ENCODE assay signal across 10 mouse cellular contexts in the genomic region with DNA sequence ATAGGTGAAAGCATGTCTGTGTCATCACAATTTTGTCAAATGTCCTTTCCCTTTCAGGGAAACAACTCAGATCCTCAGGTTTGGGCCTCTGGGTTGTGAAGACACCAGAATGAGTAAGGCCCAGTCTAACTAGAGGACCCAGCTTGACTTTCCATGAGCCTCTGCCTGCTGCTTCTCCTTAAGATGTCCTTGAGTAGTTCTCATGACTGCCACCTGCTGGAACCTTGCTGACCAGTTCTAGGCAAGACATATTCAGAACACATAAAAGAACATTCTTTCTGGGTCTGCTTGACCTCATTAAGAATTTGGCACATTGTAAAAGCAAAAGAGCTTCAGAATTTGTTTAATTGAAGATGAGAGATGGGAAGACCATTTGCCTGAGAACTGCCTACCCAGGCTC. TPM values are rescaled to one million over a fixed set of nuclear protein-coding genes. Genes with fewer than 3 reads are reported as not detected.
DNase-seq lines count a peak whose midpoint lies in the region; ATAC-seq lines count a peak whose summit lies in the region.
"Had no signal": no experiment of that assay in that cellular context is flagged by ENCODE, and none has a peak within 500 bp of the region (broad histone marks: within the 10 kb centered on the region; RNA-seq: fewer than 3 reads in every experiment).

No protein-coding gene starts in this region.

- H3K27me3 ChIP-seq in midbrain, embryonic 11.5 days (ENCODE audit: control insufficient read depth, insufficient read depth, low read length), result no peaks in the 10 kb centered on the region
- no peaks in the 10 kb centered on the region for H3K27me3 ChIP-seq in midbrain, embryonic 16.5 days (ENCODE audit: control insufficient read depth, insufficient read depth, low read depth, low read length)
- no peaks in the 10 kb centered on the region for H3K27me3 ChIP-seq in forebrain, embryonic 10.5 days (ENCODE audit: poor library complexity, severe bottlenecking)
- no peaks in the 10 kb centered on the region for H3K27me3 ChIP-seq in kidney, embryonic 14.5 days (ENCODE audit: control insufficient read depth, insufficient read depth, low read length)
- H3K27me3 ChIP-seq in liver, embryonic 11.5 days (replicated peaks; ENCODE audit: control insufficient read depth, insufficient read depth, low read length), result no peaks in the 10 kb centered on the region
- H3K27me3 ChIP-seq: embryonic facial prominence, embryonic 12.5 days; liver, embryonic 13.5 days had no signal

- H3K4me1 ChIP-seq in midbrain, embryonic 11.5 days (ENCODE audit: control insufficient read depth, insufficient read depth, low read length), result no peaks in the 10 kb centered on the region
- no peaks in the 10 kb centered on the region for H3K4me1 ChIP-seq in midbrain, embryonic 16.5 days (ENCODE audit: control insufficient read depth, insufficient read depth, low read length)
- H3K4me1 ChIP-seq in forebrain, embryonic 10.5 days, result no peaks in the 10 kb centered on the region
- H3K4me1 ChIP-seq in kidney, embryonic 14.5 days (ENCODE audit: control insufficient read depth, insufficient read depth, low read length), result no peaks in the 10 kb centered on the region
- H3K4me1 ChIP-seq in liver, embryonic 11.5 days (replicated peaks; ENCODE audit: control insufficient read depth, insufficient read depth, low read length), result no peaks in the 10 kb centered on the region
- H3K4me1 ChIP-seq: embryonic facial prominence, embryonic 12.5 days; liver, embryonic 13.5 days had no signal

- ATAC-seq in midbrain, embryonic 11.5 days (ENCODE audit: low FRiP score), result 0 out of 2 replicates have a peak, but pooled peaks have one; percentile 68
- no peak for ATAC-seq in midbrain, embryonic 16.5 days
- 0 out of 2 replicates have a peak, but pooled peaks have one; percentile 83 for ATAC-seq in kidney, embryonic 14.5 days (ENCODE audit: low FRiP score, low TSS enrichment)
- ATAC-seq in liver, embryonic 11.5 days (replicated peaks; ENCODE audit: low FRiP score), result peak; percentile 47; the same call in 1 of the 2 replicates

- H3K4me3 ChIP-seq in midbrain, embryonic 11.5 days (ENCODE audit: low read depth, low read length), result no peak overlapping the region
- no peak overlapping the region for H3K4me3 ChIP-seq in midbrain, embryonic 16.5 days (ENCODE audit: low read depth, low read length)
- no peak overlapping the region for H3K4me3 ChIP-seq in forebrain, embryonic 10.5 days
- H3K4me3 ChIP-seq in kidney, embryonic 14.5 days (ENCODE audit: low read length), result no peak overlapping the region
- H3K4me3 ChIP-seq in liver, embryonic 11.5 days (ENCODE audit: low read depth, low read length), result no peak overlapping the region
- H3K4me3 ChIP-seq: embryonic facial prominence, embryonic 12.5 days; liver, embryonic 13.5 days had no signal

- no peak overlapping the region for H3K9ac ChIP-seq in midbrain, embryonic 11.5 days (ENCODE audit: low read length)
- no peak overlapping the region for H3K9ac ChIP-seq in midbrain, embryonic 16.5 days (ENCODE audit: low read depth, low read length)
- no peak overlapping the region for H3K9ac ChIP-seq in kidney, embryonic 14.5 days (ENCODE audit: low read depth, low read length)
- no peak overlapping the region for H3K9ac ChIP-seq in liver, embryonic 11.5 days (ENCODE audit: low read depth, low read length)
- H3K9ac ChIP-seq: embryonic facial prominence, embryonic 12.5 days; liver, embryonic 13.5 days had no signal

- H3K9me3 ChIP-seq in midbrain, embryonic 11.5 days (ENCODE audit: control insufficient read depth, low read length), result no peaks in the 10 kb centered on the region
- no peaks in the 10 kb centered on the region for H3K9me3 ChIP-seq in midbrain, embryonic 16.5 days (replicated peaks; ENCODE audit: control insufficient read depth, low read length, poor library complexity, severe bottlenecking)
- no peaks in the 10 kb centered on the region for H3K9me3 ChIP-seq in forebrain, embryonic 10.5 days
- no peaks in the 10 kb centered on the region for H3K9me3 ChIP-seq in kidney, embryonic 14.5 days (ENCODE audit: control insufficient read depth, low read length)
- H3K9me3 ChIP-seq in liver, embryonic 11.5 days (ENCODE audit: control insufficient read depth, low read length), result no peaks in the 10 kb centered on the region
- H3K9me3 ChIP-seq: embryonic facial prominence, embryonic 12.5 days; liver, embryonic 13.5 days had no signal

- peak; percentile 92 for DNase-seq in midbrain, embryonic 11.5 days (ENCODE audit: low spot score, missing footprints)
- DNase-seq in adrenal gland, adult 2 months, result peak; percentile 35
- DNase-seq in forebrain, embryonic 10.5 days (ENCODE audit: extremely low spot score, low spot score), result peak; percentile 17
- DNase-seq in liver, embryonic 11.5 days (ENCODE audit: low spot score), result no peak
- DNase-seq in right cerebral cortex, postnatal 25 days, result peak; percentile 4
- no peak for DNase-seq in thymus, postnatal 10 days (ENCODE audit: low spot score in 2 of 2)
- DNase-seq: liver, embryonic 13.5 days had no signal

- no peak overlapping the region for H3K4me2 ChIP-seq in midbrain, embryonic 11.5 days
- no peak overlapping the region for H3K4me2 ChIP-seq in midbrain, embryonic 16.5 days (ENCODE audit: low read length)
- H3K4me2 ChIP-seq in kidney, embryonic 14.5 days (replicated peaks; ENCODE audit: low read depth, low read length), result no peak overlapping the region
- H3K4me2 ChIP-seq in liver, embryonic 11.5 days, result no peak overlapping the region
- H3K4me2 ChIP-seq: embryonic facial prominence, embryonic 12.5 days; liver, embryonic 13.5 days had no signal

- H3K36me3 ChIP-seq in midbrain, embryonic 11.5 days (ENCODE audit: control insufficient read depth, insufficient read depth, low read length), result no peaks in the 10 kb centered on the region
- H3K36me3 ChIP-seq in midbrain, embryonic 16.5 days (ENCODE audit: control insufficient read depth, insufficient read depth, low read length), result no peaks in the 10 kb centered on the region
- no peaks in the 10 kb centered on the region for H3K36me3 ChIP-seq in forebrain, embryonic 10.5 days (replicated peaks)
- no peaks in the 10 kb centered on the region for H3K36me3 ChIP-seq in kidney, embryonic 14.5 days (ENCODE audit: control insufficient read depth, insufficient read depth, low read length)
- H3K36me3 ChIP-seq in liver, embryonic 11.5 days (ENCODE audit: control insufficient read depth, insufficient read depth, low read length), result no peaks in the 10 kb centered on the region
- H3K36me3 ChIP-seq: embryonic facial prominence, embryonic 12.5 days; liver, embryonic 13.5 days had no signal

- no peak overlapping the region for H3K27ac ChIP-seq in midbrain, embryonic 11.5 days (ENCODE audit: low read depth, low read length)
- H3K27ac ChIP-seq in midbrain, embryonic 16.5 days (ENCODE audit: low read length), result no peak overlapping the region
- H3K27ac ChIP-seq in forebrain, embryonic 10.5 days, result no peak overlapping the region
- H3K27ac ChIP-seq in kidney, embryonic 14.5 days (ENCODE audit: low read depth, low read length), result no peak overlapping the region
- H3K27ac ChIP-seq in liver, embryonic 11.5 days (ENCODE audit: low read depth, low read length), result no peak overlapping the region
- H3K27ac ChIP-seq: embryonic facial prominence, embryonic 12.5 days; liver, embryonic 13.5 days had no signal

RNA-seq across cellular contexts. Expression of gene Vgll2, which starts 50.2 kb away (rescaled TPM):
- polyA plus RNA-seq in midbrain, embryonic 11.5 days (2014; fragmentation: Nextera tagmentation; extraction: Ambion mirVana), result 0.15 and 0.27 TPM in 2 replicates
- polyA plus RNA-seq in midbrain, embryonic 16.5 days (2015; fragmentation: Nextera tagmentation; extraction: Ambion mirVana), result 0.60 and 2.9 TPM in 2 replicates
- not detected for total RNA-seq in adrenal gland, adult 2 months (2021)
- 0.10 TPM in 1 of 2 replicates, not detected in the other for polyA plus RNA-seq in adrenal gland, adult 2 months (2012; rRNA removed)
- 0.68 and 1.6 TPM in 2 replicates for polyA plus RNA-seq in forebrain, embryonic 10.5 days (2016; fragmentation: Nextera tagmentation; extraction: Ambion mirVana)
- polyA plus RNA-seq in kidney, embryonic 14.5 days (2014; fragmentation: Nextera tagmentation; extraction: Ambion mirVana), result not detected in 2 replicates
- polyA plus RNA-seq in liver, embryonic 11.5 days (2014; fragmentation: Nextera tagmentation; extraction: Ambion mirVana), result 0.89 and 1.3 TPM in 2 replicates

Comparison
In these comparisons a context has a peak if more than half of its experiments do, and no peak if none do; other contexts are left out.
1. DNase-seq: peak in midbrain, embryonic 11.5 days (single experiment), adrenal gland, adult 2 months (single experiment), forebrain, embryonic 10.5 days (single experiment) and right cerebral cortex, postnatal 25 days (single experiment); none in liver, embryonic 11.5 days (single experiment) and thymus, postnatal 10 days (0 of 2).